Mouse (Mus musculus) heart, postnatal 25 days (tissue): ENCODE results near the gene Taf3. TPM values are rescaled to one million over a fixed set of nuclear protein-coding genes. Genes with fewer than 3 reads are reported as not detected.

Experiments
- DNase-seq: peaks from one replicate; pipeline ENCODE4 v3.0.0; 2022; ENCODE audit warnings: low spot score
- intact Hi-C: fragments of 180-260 bp; cut with DNase I; formaldehyde crosslinking; loops from one replicate; pipeline ENCODE4 v1.15.1; 2025
- total RNA-seq, 2 experiments: library from RNA; stranded (reverse); gene quantifications; 2 replicates each; pipeline ENCODE4 v1.2.3; 2021

The Taf3 gene
- total RNA-seq, result 1 to 10 TPM; 7.9 to 9.4 TPM

GRCm38 (mm10) chr2:10048461-10048860 is at the start of gene Taf3:
Gene Taf3, minus strand, starts transcription at chr2:10048596.
- intact Hi-C loops, result no loop called here

GRCm38 (mm10) chr2:10094327-10095100 is 46.1 kb upstream of the Taf3 start:
- DNase-seq, result no peak
- intact Hi-C loops, result loop anchor here (10.0 kb wide), 1 partner anchor 1420 kb away; no protein-coding TSS in a partner anchor

More at GRCm38 (mm10) chr2:10048461-10048860, at the start of gene Taf3:
- peak; percentile 86 for DNase-seq

- DNase-seq, result no peak
- intact Hi-C loops, result no loop called here
Observed at GRCm38 (mm10) chr2:10087256-10087850, 39.0 kb upstream of the Taf3 start.

- DNase-seq, result no peak
- intact Hi-C loops, result no loop called here
Observed at GRCm38 (mm10) chr2:10082737-10083136, 34.3 kb upstream of the Taf3 start.

- intact Hi-C loops, result loop anchor here (2.0 kb wide), 1 partner anchor 31 kb away; no protein-coding TSS in a partner anchor
- DNase-seq, result no peak
Observed at GRCm38 (mm10) chr2:10081453-10082080, 33.2 kb upstream of the Taf3 start.

GRCm38 (mm10) chr2:10080310-10081010 is 32.1 kb upstream of the Taf3 start, which contains the start of the genes Atp5c1 and Kin:
Gene Atp5c1, minus strand, starts transcription at chr2:10080510.
Gene Kin, plus strand, starts transcription at chr2:10080593.
- DNase-seq, result peak; percentile 93
- intact Hi-C loops, result loop anchor here (2.0 kb wide), 1 partner anchor 30 kb away; no protein-coding TSS in a partner anchor

- intact Hi-C loops, result loop anchor here (2.0 kb wide), 1 partner anchor 29 kb away; no protein-coding TSS in a partner anchor
- no peak for DNase-seq
Observed at GRCm38 (mm10) chr2:10079745-10080309, 31.4 kb upstream of the Taf3 start.

- intact Hi-C loops, result no loop called here
- DNase-seq, result no peak
Observed at GRCm38 (mm10) chr2:10076675-10077074, 28.3 kb upstream of the Taf3 start.

GRCm38 (mm10) chr2:10074470-10074869 is 26.1 kb upstream of the Taf3 start:
- intact Hi-C loops, result no loop called here
- DNase-seq, result no peak

GRCm38 (mm10) chr2:10071751-10072150 is 23.4 kb upstream of the Taf3 start:
- intact Hi-C loops, result no loop called here
- DNase-seq, result no peak

- intact Hi-C loops, result no loop called here
- DNase-seq, result no peak
Observed at GRCm38 (mm10) chr2:10058836-10059235, 10.4 kb upstream of the Taf3 start.

GRCm38 (mm10) chr2:10051996-10052395 is 3.6 kb upstream of the Taf3 start:
- intact Hi-C loops, result loop anchor here (2.0 kb wide), 1 partner anchor 29 kb away; the partner anchor contains the start of genes Atp5c1 and Kin
- no peak for DNase-seq

GRCm38 (mm10) chr2:10050878-10051277 is 2.5 kb upstream of the Taf3 start:
- intact Hi-C loops, result loop anchor here (2.0 kb wide), 1 partner anchor 30 kb away; the partner anchor contains the start of genes Atp5c1 and Kin
- DNase-seq, result no peak

GRCm38 (mm10) chr2:10049456-10049855 is 1.1 kb upstream of the Taf3 start:
- DNase-seq, result no peak
- intact Hi-C loops, result no loop called here

- DNase-seq, result no peak
- intact Hi-C loops, result no loop called here
Observed at GRCm38 (mm10) chr2:10047758-10048436, 499 bp downstream of the Taf3 start.

- intact Hi-C loops, result no loop called here
- DNase-seq, result no peak
Observed at GRCm38 (mm10) chr2:10034976-10035375, 13.4 kb downstream of the Taf3 start.

- DNase-seq, result no peak
- intact Hi-C loops, result no loop called here
Observed at GRCm38 (mm10) chr2:10033684-10034083, 14.7 kb downstream of the Taf3 start.

- intact Hi-C loops, result no loop called here
- DNase-seq, result no peak
Observed at GRCm38 (mm10) chr2:10029755-10030154, 18.6 kb downstream of the Taf3 start.

- intact Hi-C loops, result no loop called here
- DNase-seq, result no peak
Observed at GRCm38 (mm10) chr2:10024264-10024663, 24.1 kb downstream of the Taf3 start.
